Mouse (Mus musculus): ENCODE data around the gene Fn1.

- TF ChIP-seq CTCF (IDR thresholded peaks at IDR 0.05; ENCODE audit: extremely low read depth, insufficient read depth, insufficient read length, insufficient replicate concordance) (no peak), POLR2A (IDR thresholded peaks at IDR 0.05; ENCODE audit: low read depth, low read length) (no peak)
Measured at GRCm38 (mm10) chr1:71595365-71595764, 57.6 kb downstream of the Fn1 start.

Measured in spleen, adult 2 months (tissue).